Mouse (Mus musculus) limb, embryonic 13.5 days (tissue): Measurements from ENCODE around the gene Scarb1. TPM values are rescaled to one million over a fixed set of nuclear protein-coding genes. Genes with fewer than 3 reads are reported as not detected.

ENCODE experiments used
- ATAC-seq: fragments of 200-750 bp; cut with Nextera tagmentation; 2 replicates; pipeline ENCODE4 v1.8.0; 2017; ENCODE audit warnings: low read depth, moderate number of reproducible peaks, moderate TSS enrichment; ENCODE audit not compliant: low FRiP score
- H3K27ac ChIP-seq: fragments of 300-500 bp; sonication (generic); 2 replicates; pipeline ENCODE4 v1.5.1; 2015; ENCODE audit warnings: inconsistent platforms, mild to moderate bottlenecking, moderate library complexity
- H3K27me3 ChIP-seq: fragments of 300-500 bp; sonication (generic); 2 replicates; pipeline ENCODE4 v1.6.1; 2015; ENCODE audit warnings: mild to moderate bottlenecking, inconsistent platforms
- H3K36me3 ChIP-seq: fragments of 300-500 bp; sonication (generic); 2 replicates; pipeline ENCODE4 v1.6.1; 2015; ENCODE audit warnings: inconsistent platforms, mild to moderate bottlenecking, moderate library complexity
- H3K4me1 ChIP-seq: fragments of 300-500 bp; sonication (generic); 2 replicates; pipeline ENCODE4 v1.6.1; 2015; ENCODE audit warnings: inconsistent platforms
- H3K4me2 ChIP-seq: fragments of 300-500 bp; sonication (generic); replicated peaks from 2 replicates; pipeline ENCODE4 v1.6.1; 2015; ENCODE audit warnings: inconsistent platforms, mild to moderate bottlenecking, moderate library complexity
- H3K4me3 ChIP-seq: fragments of 300-500 bp; sonication (generic); 2 replicates; pipeline ENCODE4 v1.5.1; 2015; ENCODE audit warnings: moderate library complexity, mild to moderate bottlenecking, inconsistent platforms
- H3K9ac ChIP-seq: fragments of 300-500 bp; sonication (generic); 2 replicates; pipeline ENCODE4 v1.6.1; 2015; ENCODE audit warnings: mild to moderate bottlenecking, inconsistent platforms
- H3K9me3 ChIP-seq: fragments of 300-500 bp; sonication (generic); 2 replicates; pipeline ENCODE4 v1.6.1; 2016; ENCODE audit warnings: inconsistent platforms
- WGBS: fragments of 180-500 bp; shearing (Covaris S2); methylation state at CpG from one replicate; pipeline ENCODE4 v1.1.7; 2015; 5-methylcytosine and 5-hydroxymethylcytosine counted together
- polyA plus RNA-seq: library from polyadenylated mRNA; unstranded; fragments of >200 nt; fragmentation: Nextera tagmentation; extraction: Ambion mirVana; gene quantifications from 2 replicates; pipeline ENCODE4 v1.2.1, GENCODE M21; 2015

Gene Scarb1
- polyA plus RNA-seq, 1 experiment from 2014 or later, result 44.4 TPM

GRCm38 (mm10) chr5:125235874-125236273 is 105.0 kb downstream of the Scarb1 start:
- Histone ChIP-seq H3K27ac (no peak overlapping the region), H3K9ac (no peak overlapping the region), H3K36me3 (no peaks in the 10 kb centered on the region), H3K4me2 (no peak overlapping the region), H3K27me3 (no peaks in the 10 kb centered on the region), H3K4me3 (no peak overlapping the region), H3K4me1 (peaks cover 7% of the 10 kb centered on the region; the same call in 1 of the 2 replicates), H3K9me3 (no peaks in the 10 kb centered on the region)
- 0 out of 2 replicates have a peak, but pooled peaks have one; percentile 53 for ATAC-seq
- WGBS, result 33% methylated on average over 6 of the region's 6 CpGs

DNA sequence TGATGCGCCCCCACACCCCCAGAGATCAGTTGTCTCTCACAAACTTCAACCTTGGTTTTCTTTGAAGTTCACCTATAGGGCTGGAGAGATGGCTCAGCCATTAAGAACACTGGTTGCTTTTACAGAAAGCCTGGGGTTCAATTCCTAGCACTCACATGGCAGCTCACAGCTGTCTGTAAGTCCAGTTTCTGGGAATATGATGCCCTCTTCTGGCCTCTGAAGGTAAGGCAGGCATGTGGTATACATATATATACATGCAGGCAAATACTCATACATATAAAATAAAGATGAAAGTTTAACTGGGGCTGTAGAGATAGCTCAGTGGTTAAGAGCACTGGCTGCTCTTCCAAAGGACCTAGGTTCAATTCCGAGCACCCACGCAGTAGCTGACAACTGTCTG is 105.5 kb downstream of the Scarb1 start:
- Histone ChIP-seq H3K4me3 (no peak overlapping the region), H3K27me3 (no peaks in the 10 kb centered on the region), H3K36me3 (no peaks in the 10 kb centered on the region), H3K4me2 (no peak overlapping the region), H3K9me3 (no peaks in the 10 kb centered on the region), H3K4me1 (peaks cover 7% of the 10 kb centered on the region; the same call in 1 of the 2 replicates), H3K9ac (no peak overlapping the region), H3K27ac (no peak overlapping the region)
- ATAC-seq, result no peak
- WGBS, result 92% methylated on average over 3 of the region's 3 CpGs

- H3K9me3 ChIP-seq, result no peaks in the 10 kb centered on the region
- peaks cover 7% of the 10 kb centered on the region; the same call in 1 of the 2 replicates for H3K4me1 ChIP-seq
- H3K4me3 ChIP-seq, result no peak overlapping the region
- 77% methylated on average over 8 of the region's 8 CpGs for WGBS
- no peaks in the 10 kb centered on the region for H3K36me3 ChIP-seq
- no peaks in the 10 kb centered on the region for H3K27me3 ChIP-seq
- H3K4me2 ChIP-seq, result no peak overlapping the region
- no peak overlapping the region for H3K9ac ChIP-seq
- no peak for ATAC-seq
- no peak overlapping the region for H3K27ac ChIP-seq
Observed at GRCm38 (mm10) chr5:125234399-125234798, 106.5 kb downstream of the Scarb1 start.

- Histone ChIP-seq H3K9me3 (no peaks in the 10 kb centered on the region), H3K4me3 (no peak overlapping the region), H3K36me3 (no peaks in the 10 kb centered on the region), H3K9ac (no peak overlapping the region), H3K27me3 (no peaks in the 10 kb centered on the region), H3K4me1 (peaks cover 7% of the 10 kb centered on the region; the same call in 1 of the 2 replicates), H3K27ac (no peak overlapping the region), H3K4me2 (no peak overlapping the region)
- 85% methylated on average over 1 of the region's 1 CpGs for WGBS
- ATAC-seq, result no peak
Observed at GRCm38 (mm10) chr5:125233478-125233877, 107.4 kb downstream of the Scarb1 start.

- Histone ChIP-seq H3K9me3 (peaks cover 4% of the 10 kb centered on the region; the same call in 1 of the 2 replicates), H3K4me3 (no peak overlapping the region), H3K27ac (no peak overlapping the region), H3K9ac (no peak overlapping the region), H3K36me3 (no peaks in the 10 kb centered on the region), H3K4me2 (no peak overlapping the region), H3K4me1 (peaks cover 7% of the 10 kb centered on the region; the same call in 1 of the 2 replicates), H3K27me3 (no peaks in the 10 kb centered on the region)
- ATAC-seq, result no peak
- WGBS, result 75% methylated on average over 7 of the region's 7 CpGs
Observed at GRCm38 (mm10) chr5:125232443-125232979, 108.4 kb downstream of the Scarb1 start.

GRCm38 (mm10) chr5:125230463-125230862 is 110.4 kb downstream of the Scarb1 start:
- H3K4me2 ChIP-seq, result no peak overlapping the region
- peaks cover 7% of the 10 kb centered on the region; the same call in 1 of the 2 replicates for H3K9me3 ChIP-seq
- H3K9ac ChIP-seq, result no peak overlapping the region
- no peaks in the 10 kb centered on the region for H3K36me3 ChIP-seq
- ATAC-seq, result no peak
- no peaks in the 10 kb centered on the region for H3K27me3 ChIP-seq
- H3K27ac ChIP-seq, result no peak overlapping the region
- H3K4me1 ChIP-seq, result peaks cover 7% of the 10 kb centered on the region; the same call in 1 of the 2 replicates
- 85% methylated on average over 5 of the region's 5 CpGs for WGBS
- H3K4me3 ChIP-seq, result no peak overlapping the region

DNA sequence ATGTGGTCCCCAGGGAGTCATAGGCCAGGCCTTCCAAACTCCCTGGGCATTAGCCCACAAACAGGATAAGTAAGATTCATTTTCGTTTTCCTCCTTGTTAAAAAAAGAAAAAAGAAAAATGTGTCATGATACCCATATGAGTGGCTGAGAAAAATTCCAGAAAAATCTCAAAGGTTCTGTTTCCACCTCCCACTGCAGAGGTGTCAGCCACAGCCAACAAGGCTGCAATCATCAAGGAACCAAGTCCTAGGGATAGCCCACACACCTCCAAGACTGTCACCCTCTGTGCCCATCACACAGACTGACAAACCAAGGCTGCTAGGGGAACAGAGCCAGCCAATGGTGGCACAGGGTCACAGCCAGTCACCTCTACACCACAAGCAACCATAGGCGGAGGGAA is 111.8 kb downstream of the Scarb1 start:
- Histone ChIP-seq H3K9me3 (peaks cover 7% of the 10 kb centered on the region; the same call in 1 of the 2 replicates), H3K36me3 (no peaks in the 10 kb centered on the region), H3K27me3 (no peaks in the 10 kb centered on the region), H3K27ac (no peak overlapping the region), H3K4me3 (no peak overlapping the region), H3K4me2 (no peak overlapping the region), H3K9ac (no peak overlapping the region), H3K4me1 (peaks cover 7% of the 10 kb centered on the region; the same call in 1 of the 2 replicates)
- ATAC-seq, result no peak
- 63% methylated on average over 2 of the region's 2 CpGs for WGBS

DNA sequence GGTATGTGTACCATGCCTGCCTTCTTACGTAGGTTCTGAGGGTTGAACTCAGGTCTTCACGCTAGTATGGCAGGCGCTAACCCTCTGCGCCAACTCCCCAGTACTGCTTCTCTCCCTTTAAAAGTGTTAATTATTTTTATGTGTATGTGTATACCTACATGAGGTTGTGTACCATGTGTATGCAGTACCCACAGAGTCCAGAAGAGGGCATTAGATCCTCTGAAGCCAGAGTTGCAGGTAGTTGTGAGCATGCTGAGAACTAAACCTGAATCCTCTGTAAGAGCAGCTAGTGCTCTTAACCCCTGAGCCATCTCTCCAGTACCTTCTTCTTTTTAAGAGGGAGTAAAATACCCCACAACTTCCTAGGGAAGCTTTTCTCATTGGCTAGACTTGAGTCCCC is 113.2 kb downstream of the Scarb1 start:
- no peaks in the 10 kb centered on the region for H3K36me3 ChIP-seq

More for the DNA sequence above, 113.2 kb downstream of the Scarb1 start:
- H3K4me1 ChIP-seq, result peaks cover 9% of the 10 kb centered on the region
- peaks cover 7% of the 10 kb centered on the region; the same call in 1 of the 2 replicates for H3K9me3 ChIP-seq
- no peak for ATAC-seq
- no peak overlapping the region for H3K27ac ChIP-seq
- H3K4me2 ChIP-seq, result no peak overlapping the region
- 95% methylated on average over 4 of the region's 4 CpGs for WGBS
- H3K27me3 ChIP-seq, result no peaks in the 10 kb centered on the region
- no peak overlapping the region for H3K4me3 ChIP-seq
- no peak overlapping the region for H3K9ac ChIP-seq

Other genes with a start within 250 kb of the Scarb1 start
- 33.9 and 34.9 TPM in 2 replicates for gene Ncor2, start 161.9 kb downstream of the Scarb1 start, polyA plus RNA-seq
- 0.34 and 0.41 TPM in 2 replicates for gene Gm10382, start 48.2 kb upstream of the Scarb1 start, polyA plus RNA-seq
- gene Ubc, start 49.1 kb upstream of the Scarb1 start, polyA plus RNA-seq, result 1,179 and 1,190 TPM in 2 replicates
- gene Dhx37, start 93.0 kb upstream of the Scarb1 start, polyA plus RNA-seq, result 12.1 and 12.9 TPM in 2 replicates
- 37.3 and 38.1 TPM in 2 replicates for gene Bri3bp, start 100.5 kb upstream of the Scarb1 start, polyA plus RNA-seq
- gene Aacs, start 134.7 kb upstream of the Scarb1 start, polyA plus RNA-seq, result 35.2 and 35.3 TPM in 2 replicates
- gene Tmem132b, start 190.7 kb upstream of the Scarb1 start, polyA plus RNA-seq, result 0.14 and 0.23 TPM in 2 replicates